12 mouse cellular contexts compared by ENCODE assay signal in genomic region chr5:114785196-114785595, GRCm38 (mm10). TPM values are rescaled to one million over a fixed set of nuclear protein-coding genes. Genes with fewer than 3 reads are reported as not detected.
A peak's percentile ranks its signal among the peaks of the same experiment; 100 is the strongest.
DNase-seq lines count a peak whose midpoint lies in the region; ATAC-seq and TF ChIP-seq lines count a peak whose summit lies in the region.
"Had no signal": no experiment of that assay in that cellular context is flagged by ENCODE, and none has a peak within 500 bp of the region (broad histone marks: within the 10 kb centered on the region; RNA-seq: fewer than 3 reads in every experiment).

No protein-coding gene starts in this region.

- DNase-seq in heart, postnatal 25 days (ENCODE audit: low spot score) = no peak
- peak; percentile 9 for DNase-seq in lung, embryonic 14.5 days
- DNase-seq in lung, postnatal 10 days = no peak
- peak; percentile 61 for DNase-seq in adrenal gland, postnatal 14 days
- DNase-seq in liver, embryonic 11.5 days (ENCODE audit: low spot score) = no peak
- DNase-seq in embryo, embryonic 9.5 days (ENCODE audit: extremely low spot score) = no peak
- DNase-seq in left cerebral cortex, adult 18-20 months (ENCODE audit: low spot score in 2 of 2) = no peak
- DNase-seq: cerebellum, adult 8-10 months; gastrocnemius, postnatal 25 days; kidney, adult 8-10 months; right cerebral cortex, postnatal 25 days had no signal

- no peaks in the 10 kb centered on the region for H3K27me3 ChIP-seq in heart, embryonic 12.5 days (replicated peaks)
- no peaks in the 10 kb centered on the region for H3K27me3 ChIP-seq in lung, embryonic 14.5 days (ENCODE audit: insufficient read depth, low read length)
- H3K27me3 ChIP-seq in liver, embryonic 11.5 days (replicated peaks; ENCODE audit: control insufficient read depth, insufficient read depth, low read length) = no peaks in the 10 kb centered on the region

- H3K4me3 ChIP-seq in heart, embryonic 12.5 days = no peak overlapping the region
- H3K4me3 ChIP-seq in lung, embryonic 14.5 days (ENCODE audit: low read depth, low read length) = no peak overlapping the region
- no peak overlapping the region for H3K4me3 ChIP-seq in liver, embryonic 11.5 days (ENCODE audit: low read depth, low read length)

- peak overlapping the region; percentile 69 for H3K27ac ChIP-seq in heart, embryonic 12.5 days (ENCODE audit: poor library complexity, severe bottlenecking)
- H3K27ac ChIP-seq in lung, embryonic 14.5 days (ENCODE audit: low read depth) = peak overlapping the region; percentile 88
- H3K27ac ChIP-seq in liver, embryonic 11.5 days (ENCODE audit: low read depth, low read length) = peak overlapping the region; percentile 88

- intact Hi-C loops in heart, postnatal 25 days (cut with DNase I) = loop anchor here (2.0 kb wide), 1 partner anchor 16 kb away; no protein-coding TSS in a partner anchor

- 69% methylated on average over 5 of the region's 5 CpGs for WGBS in heart, embryonic 12.5 days
- WGBS in lung, embryonic 14.5 days = 57% methylated on average over 5 of the region's 5 CpGs
- 56% methylated on average over 5 of the region's 5 CpGs for WGBS in liver, embryonic 11.5 days

- peaks cover 48% of the 10 kb centered on the region for H3K4me1 ChIP-seq in heart, embryonic 12.5 days (replicated peaks)
- H3K4me1 ChIP-seq in lung, embryonic 14.5 days (ENCODE audit: insufficient read depth) = peaks cover 19% of the 10 kb centered on the region
- H3K4me1 ChIP-seq in liver, embryonic 11.5 days (replicated peaks; ENCODE audit: control insufficient read depth, insufficient read depth, low read length) = peaks cover 52% of the 10 kb centered on the region

- H3K9ac ChIP-seq in heart, embryonic 12.5 days = 0 out of 2 replicates have a peak overlapping the region, but pooled peaks have one; percentile 43
- no peak overlapping the region for H3K9ac ChIP-seq in lung, embryonic 14.5 days
- peak overlapping the region; percentile 66 for H3K9ac ChIP-seq in liver, embryonic 11.5 days (ENCODE audit: low read depth, low read length)

- peaks cover 37% of the 10 kb centered on the region for H3K36me3 ChIP-seq in heart, embryonic 12.5 days
- H3K36me3 ChIP-seq in lung, embryonic 14.5 days (ENCODE audit: insufficient read depth) = peaks cover 36% of the 10 kb centered on the region
- H3K36me3 ChIP-seq in liver, embryonic 11.5 days (ENCODE audit: control insufficient read depth, insufficient read depth, low read length) = peaks cover 6% of the 10 kb centered on the region

- ATAC-seq in heart, embryonic 12.5 days (ENCODE audit: insufficient number of reproducible peaks, low FRiP score) = no peak
- no peak for ATAC-seq in lung, embryonic 14.5 days (ENCODE audit: insufficient read depth)
- ATAC-seq in liver, embryonic 11.5 days (replicated peaks; ENCODE audit: low FRiP score) = no peak

- TF ChIP-seq CTCF in lung, embryonic 14.5 days (IDR thresholded peaks at IDR 0.05; ENCODE audit: low read depth) = no peak

- no peak overlapping the region for H3K4me2 ChIP-seq in heart, embryonic 12.5 days
- peak overlapping the region; percentile 47 for H3K4me2 ChIP-seq in lung, embryonic 14.5 days
- H3K4me2 ChIP-seq in liver, embryonic 11.5 days = peak overlapping the region; percentile 63

- H3K9me3 ChIP-seq in heart, embryonic 12.5 days (replicated peaks) = no peaks in the 10 kb centered on the region
- H3K9me3 ChIP-seq in lung, embryonic 14.5 days (ENCODE audit: low read depth, low read length) = no peaks in the 10 kb centered on the region
- H3K9me3 ChIP-seq in liver, embryonic 11.5 days (ENCODE audit: control insufficient read depth, low read length) = no peaks in the 10 kb centered on the region

RNA-seq across cellular contexts. Expression of gene Git2, which starts 9.9 kb away (rescaled TPM):
- polyA plus RNA-seq in heart, embryonic 12.5 days (2016; fragmentation: Nextera tagmentation; extraction: Ambion mirVana) = 33.6 and 36.4 TPM in 2 replicates
- 10 to 100 TPM; 29.1 to 37.9 TPM for total RNA-seq in heart, postnatal 25 days (2021)
- polyA plus RNA-seq in lung, embryonic 14.5 days (2014; fragmentation: Nextera tagmentation; extraction: Ambion mirVana) = 45.9 and 51.8 TPM in 2 replicates
- total RNA-seq in adrenal gland, postnatal 14 days (2021) = 42.7 and 49.4 TPM in 2 replicates
- polyA plus RNA-seq in liver, embryonic 11.5 days (2014; fragmentation: Nextera tagmentation; extraction: Ambion mirVana) = 37.5 and 46.1 TPM in 2 replicates
- total RNA-seq in left cerebral cortex, adult 18-20 months (2021) = 10 to 100 TPM; 39.2 to 49.6 TPM

RNA-seq across cellular contexts. Expression of gene Ankrd13a, which starts 10.7 kb away (rescaled TPM):
- polyA plus RNA-seq in heart, embryonic 12.5 days (2016; fragmentation: Nextera tagmentation; extraction: Ambion mirVana) = 45.2 and 45.6 TPM in 2 replicates
- total RNA-seq in heart, postnatal 25 days (2021) = 10 to 100 TPM; 31.3 to 35.2 TPM
- polyA plus RNA-seq in lung, embryonic 14.5 days (2014; fragmentation: Nextera tagmentation; extraction: Ambion mirVana) = 83.2 and 86.4 TPM in 2 replicates
- 89.4 and 95.0 TPM in 2 replicates for total RNA-seq in adrenal gland, postnatal 14 days (2021)
- 81.2 and 96.5 TPM in 2 replicates for polyA plus RNA-seq in liver, embryonic 11.5 days (2014; fragmentation: Nextera tagmentation; extraction: Ambion mirVana)
- total RNA-seq in left cerebral cortex, adult 18-20 months (2021) = 10 to 100 TPM; 31.2 to 33.8 TPM

RNA-seq across cellular contexts. Expression of gene 1500011B03Rik, which starts 38.1 kb away (rescaled TPM):
- polyA plus RNA-seq in heart, embryonic 12.5 days (2016; fragmentation: Nextera tagmentation; extraction: Ambion mirVana) = 53.2 and 57.5 TPM in 2 replicates
- 1 to 10 TPM; 5.1 to 5.7 TPM for total RNA-seq in heart, postnatal 25 days (2021)
- 86.4 and 88.6 TPM in 2 replicates for polyA plus RNA-seq in lung, embryonic 14.5 days (2014; fragmentation: Nextera tagmentation; extraction: Ambion mirVana)
- total RNA-seq in adrenal gland, postnatal 14 days (2021) = 36.8 and 43.6 TPM in 2 replicates
- 70.3 and 75.6 TPM in 2 replicates for polyA plus RNA-seq in liver, embryonic 11.5 days (2014; fragmentation: Nextera tagmentation; extraction: Ambion mirVana)
- 100 to 1,000 TPM; 160 to 161 TPM for total RNA-seq in left cerebral cortex, adult 18-20 months (2021)

Comparison
In these comparisons a context has a peak if more than half of its experiments do, and no peak if none do; other contexts are left out.
1. DNase-seq: peak in lung, embryonic 14.5 days (single experiment) and adrenal gland, postnatal 14 days (single experiment); none in heart, postnatal 25 days (single experiment), lung, postnatal 10 days (single experiment), liver, embryonic 11.5 days (single experiment), embryo, embryonic 9.5 days (single experiment) and left cerebral cortex, adult 18-20 months (0 of 2).
2. Peak in every context shown above with its lines, with median percentiles within 50 percentile points of each other: H3K27ac ChIP-seq.